Mouse (Mus musculus): ENCODE results near the gene Ankrd28.

- TF ChIP-seq POLR2A (IDR thresholded peaks at IDR 0.05; ENCODE audit: insufficient read depth, low read depth, low read length): no peak
- TF ChIP-seq EP300 (IDR thresholded peaks at IDR 0.05; ENCODE audit: insufficient read depth, low read depth, low read length): no peak
- no peak for TF ChIP-seq CTCF (IDR thresholded peaks at IDR 0.05)
Measured at GRCm38 (mm10) chr14:31700376-31700775, 130.1 kb downstream of the Ankrd28 start.

Data from heart, adult 2 months (tissue).